Mouse (Mus musculus): ENCODE measurements around the gene Trim38. TPM values are rescaled to one million over a fixed set of nuclear protein-coding genes. Genes with fewer than 3 reads are reported as not detected.
"Not testable (repeated sequence)": the region's sequence is repeated elsewhere in the genome, so short reads cannot be mapped to it uniquely, and the experiment has no call there.

Trim38 gene
- total RNA-seq (2021), result not detected

GRCm38 (mm10) chr13:23769613-23770012 is at the start of gene Trim38:
Gene Trim38, plus strand, starts transcription at chr13:23769913.
- DNase-seq (ENCODE audit: low spot score in 2 of 2); intact Hi-C loops (cut with DNase I): not testable (repeated sequence)

DNA sequence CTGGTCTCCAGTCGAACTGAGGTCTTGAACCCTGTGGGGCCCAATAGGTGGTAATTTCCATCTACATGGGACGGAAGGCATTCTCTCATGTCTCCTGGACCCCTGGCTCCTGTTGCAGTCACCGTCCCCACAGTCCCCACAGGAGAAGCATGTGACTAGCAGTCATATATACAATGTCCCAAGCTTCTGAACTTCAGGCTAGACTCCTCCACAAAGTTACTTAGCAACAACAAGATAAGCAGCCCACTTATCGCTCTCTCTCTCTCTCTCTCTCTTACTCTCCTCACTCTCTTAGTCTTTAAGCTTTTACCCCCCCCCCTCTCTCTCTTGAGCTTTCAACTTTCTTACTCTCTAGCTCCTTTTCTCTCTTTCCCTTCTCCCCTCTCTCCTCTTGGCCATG is 45.5 kb upstream of the Trim38 start:
- intact Hi-C loops (cut with DNase I), result no loop called here
- no peak for DNase-seq (ENCODE audit: low spot score in 2 of 2)

DNA sequence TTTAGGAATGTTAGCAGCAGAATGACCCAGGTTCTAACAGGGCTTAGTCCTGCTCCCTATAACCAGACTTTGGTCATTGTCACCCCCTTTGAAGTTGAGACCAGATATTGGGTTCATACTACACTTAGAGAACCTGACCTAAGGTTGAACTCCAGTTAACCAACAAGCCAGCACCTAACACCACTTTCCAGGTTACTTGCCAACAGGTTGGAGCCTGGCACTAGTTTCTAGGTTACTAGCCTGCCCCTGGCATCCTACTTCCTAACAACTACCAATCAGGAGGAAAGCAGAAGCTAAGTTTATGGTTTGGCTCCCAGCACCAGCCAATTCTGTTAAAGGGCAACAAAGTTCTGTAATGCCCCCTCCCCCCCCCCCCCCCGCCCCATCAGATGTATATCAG is 44.5 kb upstream of the Trim38 start:
- intact Hi-C loops (cut with DNase I), result no loop called here
- DNase-seq (ENCODE audit: low spot score in 2 of 2), result no peak

DNA sequence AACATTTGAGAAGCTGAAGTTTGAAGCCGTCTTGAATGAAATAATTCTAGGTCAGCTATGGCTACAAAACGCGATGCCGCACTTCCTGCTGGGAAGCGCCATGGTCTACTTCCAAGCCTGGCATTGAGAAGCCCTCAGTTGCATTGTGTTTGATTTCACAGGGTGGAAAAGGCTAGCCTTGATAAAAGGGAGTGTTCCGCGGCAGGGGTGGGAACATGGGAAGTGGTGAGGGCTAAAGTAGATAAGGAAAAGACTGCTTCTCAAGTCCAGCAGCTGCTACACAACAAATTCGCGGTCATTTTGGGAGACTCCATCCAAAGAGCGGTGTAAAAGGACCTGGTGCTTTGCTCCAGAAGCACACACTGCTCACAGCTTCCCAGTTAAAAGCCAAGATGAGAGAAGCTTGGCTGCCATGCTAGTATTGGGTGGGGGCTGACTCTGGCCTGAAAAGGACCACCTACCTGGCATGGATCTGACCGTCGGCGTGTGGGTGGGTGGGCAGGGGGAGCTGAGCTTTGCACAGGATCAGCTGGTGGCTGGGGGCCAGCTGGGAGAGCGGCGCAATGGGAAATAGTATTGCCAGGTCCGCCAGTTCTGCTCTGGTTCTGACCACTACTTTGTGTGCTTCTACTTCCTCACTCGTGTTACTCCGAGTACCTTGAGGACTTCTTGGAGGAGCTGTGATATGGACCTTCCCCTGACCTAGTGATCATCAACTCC is 41.1 kb upstream of the Trim38 start:
- intact Hi-C loops (cut with DNase I), result no loop called here
- DNase-seq (ENCODE audit: low spot score in 2 of 2), result no peak

DNA sequence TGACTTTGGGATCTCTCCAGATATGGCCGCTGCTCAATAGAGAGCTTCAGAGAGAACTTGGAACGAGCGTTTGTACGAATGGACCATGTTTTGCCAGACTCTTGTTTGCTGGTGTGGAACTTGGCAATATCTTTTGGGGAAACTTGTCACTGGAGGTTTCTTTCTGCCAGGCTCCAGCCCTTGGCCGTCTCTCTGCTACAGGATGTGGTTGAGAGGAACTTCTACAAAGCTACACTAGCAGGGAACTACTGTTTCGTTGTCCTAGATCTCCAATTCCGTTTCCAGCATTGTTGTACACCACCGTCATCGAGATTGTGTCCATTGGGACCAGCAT is 40.6 kb upstream of the Trim38 start:
- intact Hi-C loops (cut with DNase I), result no loop called here
- DNase-seq (ENCODE audit: low spot score in 2 of 2), result no peak

DNA sequence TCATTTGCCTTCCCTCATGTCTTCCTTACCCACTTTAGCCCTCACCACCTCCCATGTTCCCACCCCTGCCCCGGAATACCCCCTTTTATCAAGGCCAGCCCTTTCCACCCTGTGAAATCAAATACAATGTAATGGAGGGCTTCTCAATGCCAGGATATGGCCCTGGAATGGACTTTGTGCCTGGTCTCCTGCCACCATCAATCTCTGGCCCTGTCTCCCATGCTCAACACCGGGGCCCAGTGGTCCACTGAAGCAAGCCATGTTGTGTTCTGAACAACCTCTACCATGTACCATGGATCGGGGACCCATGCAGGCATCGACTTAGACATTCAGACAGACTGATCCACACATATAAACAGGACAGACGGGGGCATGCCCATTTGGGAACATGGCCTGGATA is 40.0 kb upstream of the Trim38 start:
- no peak for DNase-seq (ENCODE audit: low spot score in 2 of 2)
- intact Hi-C loops (cut with DNase I), result no loop called here

GRCm38 (mm10) chr13:23730479-23730878 is 39.2 kb upstream of the Trim38 start:
- intact Hi-C loops (cut with DNase I), result no loop called here
- DNase-seq (ENCODE audit: low spot score in 2 of 2), result no peak

GRCm38 (mm10) chr13:23732156-23732804 is 37.4 kb upstream of the Trim38 start:
- DNase-seq (ENCODE audit: low spot score in 2 of 2), result no peak
- intact Hi-C loops (cut with DNase I), result loop anchor here (1.0 kb wide), 1 partner anchor 31 kb away; no protein-coding TSS in a partner anchor

GRCm38 (mm10) chr13:23737091-23737490 is 32.6 kb upstream of the Trim38 start:
- intact Hi-C loops (cut with DNase I), result loop anchor here (5.0 kb wide), 1 partner anchor 115 kb away; the partner anchor contains the start of genes Hist1h1e and Hist1h2be
- no peak for DNase-seq (ENCODE audit: low spot score in 2 of 2)

DNA sequence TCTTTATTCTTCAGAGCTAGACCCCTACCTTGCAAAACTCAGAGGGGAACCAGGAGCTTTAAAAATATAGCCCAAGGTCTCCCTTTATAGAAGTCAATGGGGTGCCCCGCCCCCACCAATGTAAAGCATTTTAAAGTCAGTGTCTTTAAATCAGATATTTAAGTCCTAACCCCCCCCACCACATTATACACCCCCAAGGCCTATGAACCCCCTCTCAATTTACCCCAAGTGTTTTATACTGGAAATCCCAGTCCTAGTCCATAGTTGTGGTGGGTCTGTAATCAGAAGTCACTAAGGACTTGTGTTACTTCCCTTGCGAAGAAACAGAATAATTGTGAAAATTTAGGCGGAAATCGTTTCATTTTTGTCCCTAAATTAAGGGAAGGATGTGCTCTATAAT is 31.7 kb upstream of the Trim38 start:
- no peak for DNase-seq (ENCODE audit: low spot score in 2 of 2)
- intact Hi-C loops (cut with DNase I), result loop anchor here (2.0 to 5.0 kb wide), 2 partner anchors 39 to 116 kb away; partner anchors contain the start of genes Hist1h1e, Hist1h2be and Hist1h4c

DNA sequence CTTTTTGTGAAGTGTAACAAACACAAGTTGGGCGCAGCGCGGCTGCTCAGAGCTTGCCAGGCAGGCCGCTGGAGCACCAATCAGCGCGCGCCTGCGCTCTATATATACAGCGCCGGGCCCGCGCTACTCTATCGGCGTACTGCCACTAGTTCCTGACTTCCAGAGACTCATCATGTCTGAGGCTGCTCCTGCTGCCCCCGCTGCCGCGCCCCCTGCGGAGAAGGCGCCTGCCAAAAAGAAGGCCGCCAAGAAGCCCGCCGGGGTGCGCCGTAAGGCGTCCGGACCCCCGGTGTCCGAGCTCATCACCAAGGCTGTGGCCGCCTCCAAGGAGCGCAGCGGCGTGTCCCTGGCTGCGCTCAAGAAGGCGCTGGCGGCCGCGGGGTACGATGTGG is 31.0 kb upstream of the Trim38 start, which contains the start of gene Hist1h1c:
Gene Hist1h1c, plus strand, starts transcription at position 132 of the 392 bp plus-strand sequence.
- intact Hi-C loops (cut with DNase I), result loop anchor here (2.0 to 5.0 kb wide), 2 partner anchors 40 to 116 kb away; partner anchors contain the start of genes Hist1h1e, Hist1h2be and Hist1h4c
- DNase-seq (ENCODE audit: low spot score in 2 of 2), result peak; percentile 88 to 89

- peak; percentile 94 for DNase-seq (ENCODE audit: low spot score in 2 of 2)
- intact Hi-C loops (cut with DNase I), result loop anchor here (2.0 to 5.0 kb wide), 2 partner anchors 40 to 117 kb away; partner anchors contain the start of genes Hist1h1e, Hist1h2be and Hist1h4c
Measured at GRCm38 (mm10) chr13:23739069-23739921, 30.4 kb upstream of the Trim38 start.

GRCm38 (mm10) chr13:23739922-23740252 is 29.8 kb upstream of the Trim38 start:
- DNase-seq (ENCODE audit: low spot score in 2 of 2), result no peak
- intact Hi-C loops (cut with DNase I), result loop anchor here (2.0 to 5.0 kb wide), 3 partner anchors 41 to 158 kb away; partner anchors contain the start of genes Hist1h1e, Hist1h2be, Hist1h4c and Hist1h4d

GRCm38 (mm10) chr13:23740256-23740840 is 29.4 kb upstream of the Trim38 start:
- intact Hi-C loops (cut with DNase I), result loop anchor here (5.0 kb wide), 1 partner anchor 158 kb away; the partner anchor contains the start of gene Hist1h4d
- DNase-seq (ENCODE audit: low spot score in 2 of 2), result no peak

DNA sequence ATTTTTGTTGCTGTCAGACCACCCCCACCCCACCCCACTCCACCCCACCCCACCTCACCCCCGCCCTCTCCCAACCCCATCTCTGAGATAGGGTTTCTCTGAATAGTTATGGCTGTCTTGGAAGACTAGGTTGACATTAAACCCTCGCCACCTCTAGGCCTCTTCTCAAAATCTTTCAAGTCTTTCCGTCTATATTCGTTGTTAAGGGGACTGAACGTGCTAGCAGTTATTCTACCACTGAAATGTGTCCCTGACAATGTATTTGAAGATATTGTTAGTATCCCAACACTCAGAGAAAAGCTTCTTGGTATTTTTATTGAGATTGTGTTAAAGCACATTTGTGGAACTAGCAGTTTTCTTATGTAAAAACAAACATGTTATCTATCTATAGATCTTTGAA is 28.8 kb upstream of the Trim38 start:
- intact Hi-C loops (cut with DNase I), result loop anchor here (5.0 kb wide), 1 partner anchor 159 kb away; the partner anchor contains the start of gene Hist1h4d
- no peak for DNase-seq (ENCODE audit: low spot score in 2 of 2)

DNA sequence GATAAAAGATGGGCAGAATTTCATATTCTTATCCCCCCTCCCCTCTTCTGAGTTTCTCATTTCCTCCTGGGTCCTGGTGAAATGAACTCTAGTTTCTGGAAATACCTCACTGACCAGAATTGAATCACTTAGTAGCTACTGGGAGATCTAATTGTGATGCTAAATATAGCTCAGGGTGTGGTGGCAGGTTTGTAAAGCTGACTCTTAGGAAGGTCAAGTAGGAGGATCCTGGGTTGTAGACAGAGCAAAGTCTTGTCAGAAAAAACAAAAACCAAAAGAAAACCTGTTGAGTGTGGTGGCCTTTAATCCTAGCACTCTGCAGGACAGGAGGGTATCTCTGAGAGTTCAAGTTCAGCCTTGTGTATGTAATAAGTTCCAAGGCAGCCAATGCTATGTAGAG is 27.7 kb upstream of the Trim38 start:
- DNase-seq (ENCODE audit: low spot score in 2 of 2), result no peak
- intact Hi-C loops (cut with DNase I), result loop anchor here (5.0 kb wide), 1 partner anchor 160 kb away; the partner anchor contains the start of gene Hist1h4d

- DNase-seq (ENCODE audit: low spot score in 2 of 2), result no peak
- intact Hi-C loops (cut with DNase I), result loop anchor here (5.0 kb wide), 1 partner anchor 161 kb away; the partner anchor contains the start of gene Hist1h4d
Measured at GRCm38 (mm10) chr13:23743215-23743614, 26.5 kb upstream of the Trim38 start.

- no peak for DNase-seq (ENCODE audit: low spot score in 2 of 2)
- intact Hi-C loops (cut with DNase I), result loop anchor here (5.0 kb wide), 1 partner anchor 162 kb away; the partner anchor contains the start of gene Hist1h4d
Measured at GRCm38 (mm10) chr13:23743963-23744362, 25.8 kb upstream of the Trim38 start.

Measured in left cerebral cortex, postnatal 36 days (tissue).